Mouse (Mus musculus) hindbrain, embryonic 15.5 days (tissue): ENCODE results near the gene Mettl24. TPM values are rescaled to one million over a fixed set of nuclear protein-coding genes. Genes with fewer than 3 reads are reported as not detected.

Experiments
- ATAC-seq: fragments of 200-750 bp; cut with Nextera tagmentation; 2 replicates; pipeline ENCODE4 v1.8.0; 2017; ENCODE audit warnings: low read depth, moderate number of reproducible peaks, moderate TSS enrichment; ENCODE audit not compliant: low FRiP score
- H3K27ac ChIP-seq: fragments of 300-500 bp; sonication (generic); replicated peaks from 2 replicates; pipeline ENCODE4 v1.5.1; 2015; ENCODE audit warnings: mild to moderate bottlenecking, inconsistent platforms
- H3K27me3 ChIP-seq: fragments of 300-500 bp; sonication (generic); 2 replicates; pipeline ENCODE4 v1.6.1; 2015; ENCODE audit warnings: control low read depth, inconsistent platforms
- H3K36me3 ChIP-seq: fragments of 300-500 bp; sonication (generic); 2 replicates; pipeline ENCODE4 v1.6.1; 2015; ENCODE audit warnings: control low read depth, inconsistent platforms
- H3K4me1 ChIP-seq: fragments of 300-500 bp; sonication (generic); replicated peaks from 2 replicates; pipeline ENCODE4 v1.6.1; 2015; ENCODE audit warnings: control low read depth, inconsistent platforms
- H3K4me2 ChIP-seq: fragments of 300-500 bp; sonication (generic); 2 replicates; pipeline ENCODE4 v1.6.1; 2015; ENCODE audit warnings: moderate library complexity, mild to moderate bottlenecking, inconsistent platforms
- H3K4me3 ChIP-seq: fragments of 300-500 bp; sonication (generic); 2 replicates; pipeline ENCODE4 v1.5.1; 2015; ENCODE audit warnings: mild to moderate bottlenecking, inconsistent platforms
- H3K9ac ChIP-seq: fragments of 300-500 bp; sonication (generic); 2 replicates; pipeline ENCODE4 v1.6.1; 2015; ENCODE audit warnings: inconsistent platforms
- H3K9me3 ChIP-seq: fragments of 300-500 bp; sonication (generic); 2 replicates; pipeline ENCODE4 v1.6.1; 2016; ENCODE audit warnings: control low read depth, inconsistent platforms
- WGBS: fragments of 180-500 bp; shearing (Covaris S2); methylation state at CpG from one replicate; pipeline ENCODE4 v1.1.7; 2015; 5-methylcytosine and 5-hydroxymethylcytosine counted together
- polyA plus RNA-seq: library from polyadenylated mRNA; unstranded; fragments of >200 nt; fragmentation: Nextera tagmentation; extraction: Ambion mirVana; gene quantifications from 2 replicates; pipeline ENCODE4 v1.2.1, GENCODE M21; 2015

Gene Mettl24
- polyA plus RNA-seq, 1 experiment from 2014 or later: 0.60 TPM

GRCm38 (mm10) chr10:40651676-40652075, 31.4 kb upstream of the Mettl24 start:
- Histone ChIP-seq H3K27ac (no peak overlapping the region), H3K36me3 (no peaks in the 10 kb centered on the region), H3K4me1 (no peaks in the 10 kb centered on the region; the same call in 1 of the 2 replicates), H3K9ac (no peak overlapping the region), H3K4me3 (no peak overlapping the region), H3K9me3 (no peaks in the 10 kb centered on the region), H3K27me3 (no peaks in the 10 kb centered on the region), H3K4me2 (no peak overlapping the region)
- ATAC-seq: no peak
- 57% methylated on average over 2 of the region's 2 CpGs for whole genome bisulfite sequencing

GRCm38 (mm10) chr10:40665270-40665669, 17.8 kb upstream of the Mettl24 start:
- H3K27ac ChIP-seq: no peak overlapping the region
- no peak overlapping the region for H3K4me2 ChIP-seq
- H3K9me3 ChIP-seq: no peaks in the 10 kb centered on the region
- no peak for ATAC-seq
- H3K4me1 ChIP-seq: no peaks in the 10 kb centered on the region
- H3K36me3 ChIP-seq: no peaks in the 10 kb centered on the region
- no peaks in the 10 kb centered on the region for H3K27me3 ChIP-seq
- WGBS: 92% methylated on average over 3 of the region's 3 CpGs
- H3K4me3 ChIP-seq: no peak overlapping the region
- H3K9ac ChIP-seq: no peak overlapping the region

GRCm38 (mm10) chr10:40666943-40667342, 16.1 kb upstream of the Mettl24 start:
- H3K36me3 ChIP-seq: no peaks in the 10 kb centered on the region
- ATAC-seq: no peak

GRCm38 (mm10) chr10:40668640-40669039, 14.4 kb upstream of the Mettl24 start:
- ATAC-seq: no peak
- H3K4me2 ChIP-seq: no peak overlapping the region
- no peaks in the 10 kb centered on the region for H3K27me3 ChIP-seq
- no peaks in the 10 kb centered on the region for H3K36me3 ChIP-seq
- H3K4me1 ChIP-seq: peaks cover 9% of the 10 kb centered on the region; the same call in 1 of the 2 replicates
- H3K9ac ChIP-seq: no peak overlapping the region
- no peak overlapping the region for H3K4me3 ChIP-seq
- H3K27ac ChIP-seq: no peak overlapping the region
- no peaks in the 10 kb centered on the region for H3K9me3 ChIP-seq

More at GRCm38 (mm10) chr10:40666943-40667342, 16.1 kb upstream of the Mettl24 start:
- Histone ChIP-seq H3K4me1 (no peaks in the 10 kb centered on the region), H3K27me3 (no peaks in the 10 kb centered on the region), H3K9ac (no peak overlapping the region), H3K27ac (no peak overlapping the region), H3K4me2 (no peak overlapping the region), H3K9me3 (no peaks in the 10 kb centered on the region), H3K4me3 (no peak overlapping the region)
- WGBS: 83% methylated on average over 1 of the region's 1 CpGs

GRCm38 (mm10) chr10:40672587-40673296, 10.3 kb upstream of the Mettl24 start:
- no peak overlapping the region for H3K4me2 ChIP-seq
- no peaks in the 10 kb centered on the region for H3K36me3 ChIP-seq
- H3K27ac ChIP-seq: no peak overlapping the region
- no peak; the same call in 1 of the 2 replicates for ATAC-seq
- no peak overlapping the region for H3K4me3 ChIP-seq
- H3K27me3 ChIP-seq: no peaks in the 10 kb centered on the region
- H3K4me1 ChIP-seq: peaks cover 16% of the 10 kb centered on the region
- WGBS: 30% methylated on average over 8 of the region's 8 CpGs
- no peak overlapping the region for H3K9ac ChIP-seq
- no peaks in the 10 kb centered on the region for H3K9me3 ChIP-seq

GRCm38 (mm10) chr10:40673297-40673665, 9.8 kb upstream of the Mettl24 start:
- H3K4me1 ChIP-seq: peaks cover 16% of the 10 kb centered on the region
- no peak overlapping the region for H3K9ac ChIP-seq
- no peaks in the 10 kb centered on the region for H3K36me3 ChIP-seq
- no peak overlapping the region for H3K27ac ChIP-seq
- no peaks in the 10 kb centered on the region for H3K9me3 ChIP-seq
- H3K27me3 ChIP-seq: no peaks in the 10 kb centered on the region
- 44% methylated on average over 7 of the region's 7 CpGs for WGBS
- no peak overlapping the region for H3K4me2 ChIP-seq
- no peak overlapping the region for H3K4me3 ChIP-seq
- ATAC-seq: no peak

GRCm38 (mm10) chr10:40674151-40674550, 8.9 kb upstream of the Mettl24 start:
- peak; percentile 57 for ATAC-seq
- WGBS: 13% methylated on average over 13 of the region's 13 CpGs
- H3K27me3 ChIP-seq: no peaks in the 10 kb centered on the region
- H3K9ac ChIP-seq: no peak overlapping the region
- H3K4me2 ChIP-seq: peak overlapping the region; percentile 54
- H3K4me3 ChIP-seq: peak overlapping the region; percentile 23
- peaks cover 16% of the 10 kb centered on the region for H3K4me1 ChIP-seq
- no peak overlapping the region for H3K27ac ChIP-seq
- H3K9me3 ChIP-seq: no peaks in the 10 kb centered on the region
- no peaks in the 10 kb centered on the region for H3K36me3 ChIP-seq

GRCm38 (mm10) chr10:40675921-40676320, 7.2 kb upstream of the Mettl24 start:
- Histone ChIP-seq H3K4me1 (peaks cover 16% of the 10 kb centered on the region), H3K36me3 (no peaks in the 10 kb centered on the region), H3K9ac (no peak overlapping the region), H3K4me2 (no peak overlapping the region), H3K27me3 (no peaks in the 10 kb centered on the region), H3K9me3 (no peaks in the 10 kb centered on the region), H3K4me3 (no peak overlapping the region), H3K27ac (no peak overlapping the region)
- WGBS: 88% methylated on average over 7 of the region's 7 CpGs
- no peak for ATAC-seq

- Histone ChIP-seq H3K36me3 (no peaks in the 10 kb centered on the region), H3K9me3 (no peaks in the 10 kb centered on the region), H3K27me3 (no peaks in the 10 kb centered on the region), H3K4me1 (peaks cover 21% of the 10 kb centered on the region), H3K4me2 (no peak overlapping the region), H3K4me3 (no peak overlapping the region), H3K9ac (no peak overlapping the region), H3K27ac (no peak overlapping the region)
- no peak for ATAC-seq
- 80% methylated on average over 3 of the region's 3 CpGs for WGBS
These were observed 4.6 kb upstream of the Mettl24 start for GRCm38 (mm10) chr10:40678477-40678876.

- ATAC-seq: no peak
- H3K4me3 ChIP-seq: peak overlapping the region; percentile 50; the same call in 1 of the 2 replicates
These were observed 612 bp upstream of the Mettl24 start for GRCm38 (mm10) chr10:40682470-40682869.

GRCm38 (mm10) chr10:40683868-40684253, 779 bp downstream of the Mettl24 start:
- Histone ChIP-seq H3K9ac (no peak overlapping the region), H3K4me3 (peak overlapping the region; percentile 50; the same call in 1 of the 2 replicates), H3K9me3 (no peaks in the 10 kb centered on the region), H3K27me3 (no peaks in the 10 kb centered on the region), H3K4me2 (peak overlapping the region; percentile 93), H3K36me3 (no peaks in the 10 kb centered on the region), H3K4me1 (peaks cover 17% of the 10 kb centered on the region), H3K27ac (no peak overlapping the region)
- ATAC-seq: peak; percentile 25; the same call in 1 of the 2 replicates
- 64% methylated on average over 9 of the region's 9 CpGs for WGBS

More at GRCm38 (mm10) chr10:40682470-40682869, 612 bp upstream of the Mettl24 start:
- Histone ChIP-seq H3K27me3 (no peaks in the 10 kb centered on the region), H3K4me1 (peaks cover 17% of the 10 kb centered on the region), H3K27ac (no peak overlapping the region), H3K9me3 (no peaks in the 10 kb centered on the region), H3K9ac (no peak overlapping the region), H3K4me2 (peak overlapping the region; percentile 93), H3K36me3 (no peaks in the 10 kb centered on the region)
- WGBS: 21% methylated on average over 8 of the region's 8 CpGs

- H3K27me3 ChIP-seq: no peaks in the 10 kb centered on the region
- no peaks in the 10 kb centered on the region for H3K36me3 ChIP-seq
- H3K4me2 ChIP-seq: no peak overlapping the region
- peaks cover 17% of the 10 kb centered on the region for H3K4me1 ChIP-seq
- no peak overlapping the region for H3K4me3 ChIP-seq
- no peaks in the 10 kb centered on the region for H3K9me3 ChIP-seq
- H3K27ac ChIP-seq: no peak overlapping the region
- H3K9ac ChIP-seq: no peak overlapping the region
- ATAC-seq: no peak
- WGBS: 94% methylated on average over 7 of the region's 7 CpGs
These were observed 1.2 kb downstream of the Mettl24 start for GRCm38 (mm10) chr10:40684326-40684725.

- Histone ChIP-seq H3K9ac (no peak overlapping the region), H3K36me3 (no peaks in the 10 kb centered on the region), H3K9me3 (no peaks in the 10 kb centered on the region), H3K4me2 (no peak overlapping the region), H3K4me3 (no peak overlapping the region), H3K27ac (no peak overlapping the region), H3K4me1 (peaks cover 17% of the 10 kb centered on the region), H3K27me3 (no peaks in the 10 kb centered on the region)
- 42% methylated on average over 8 of the region's 8 CpGs for WGBS
- no peak for ATAC-seq
These were observed 2.6 kb downstream of the Mettl24 start for GRCm38 (mm10) chr10:40685641-40686040.
